Mouse (Mus musculus): Measurements from ENCODE around the gene Acsf3.
A peak's percentile ranks its signal among the peaks of the same experiment; 100 is the strongest.

Acsf3 gene

DNA sequence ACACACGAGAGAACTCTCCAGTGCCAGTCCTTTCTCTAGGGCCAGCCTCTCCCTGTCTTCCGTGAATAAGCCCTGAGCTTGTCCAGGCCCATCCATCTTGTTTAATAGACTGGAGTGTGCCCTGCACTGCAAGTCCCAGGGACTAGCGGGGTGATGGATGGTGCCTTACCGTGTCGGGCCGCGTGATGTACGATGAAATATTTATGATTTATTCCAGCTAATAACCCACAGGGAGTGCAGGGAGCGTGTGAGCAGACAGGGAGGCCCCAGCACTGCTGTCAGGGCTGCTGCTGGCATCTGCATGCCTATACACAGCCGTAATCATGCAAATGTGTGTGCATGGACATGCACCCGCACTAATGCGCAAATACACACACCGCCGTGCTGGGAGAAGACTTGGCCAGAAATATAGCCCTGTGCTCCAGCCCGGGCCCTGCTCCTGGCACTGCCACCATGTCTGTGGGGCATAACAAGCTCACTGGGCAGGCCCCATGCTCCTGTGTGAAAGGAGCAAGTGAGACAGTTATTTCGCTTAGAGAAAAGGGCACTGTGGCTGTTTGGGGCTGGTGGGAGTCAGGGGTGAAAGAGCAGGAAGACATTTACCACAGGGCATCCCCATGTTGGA lies 36.7 kb downstream of the Acsf3 start:
- DNase-seq = no peak

DNA sequence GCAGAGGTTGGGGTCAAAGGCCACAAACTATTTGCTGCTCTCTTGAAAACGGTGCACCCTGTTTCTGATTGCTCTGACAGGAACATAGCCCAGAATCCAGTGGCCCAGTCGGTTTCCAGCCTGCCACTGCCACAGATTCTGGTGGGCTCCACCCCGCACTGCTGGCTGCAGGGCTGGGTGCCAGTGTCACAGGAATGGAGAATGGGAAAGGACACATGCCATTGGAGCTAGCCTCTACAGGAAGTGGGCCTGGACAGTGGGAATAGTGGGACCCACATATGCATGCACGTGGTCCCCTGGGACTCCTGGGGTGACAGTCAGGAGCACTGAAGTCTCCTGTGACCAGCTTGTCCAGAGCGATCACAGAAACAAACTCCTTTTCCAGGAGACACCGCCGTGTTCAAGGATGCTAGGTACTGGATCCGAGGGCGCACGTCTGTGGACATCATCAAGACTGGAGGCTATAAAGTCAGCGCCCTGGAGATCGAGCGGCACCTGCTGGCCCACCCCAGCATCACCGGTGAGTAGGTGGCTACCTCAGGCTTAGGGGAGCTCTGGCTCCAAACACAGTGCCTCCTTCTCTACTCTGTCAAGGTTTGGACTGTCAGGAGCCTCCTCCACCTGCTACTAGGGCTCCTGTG lies 37.4 kb downstream of the Acsf3 start:
- no peak for DNase-seq

DNA sequence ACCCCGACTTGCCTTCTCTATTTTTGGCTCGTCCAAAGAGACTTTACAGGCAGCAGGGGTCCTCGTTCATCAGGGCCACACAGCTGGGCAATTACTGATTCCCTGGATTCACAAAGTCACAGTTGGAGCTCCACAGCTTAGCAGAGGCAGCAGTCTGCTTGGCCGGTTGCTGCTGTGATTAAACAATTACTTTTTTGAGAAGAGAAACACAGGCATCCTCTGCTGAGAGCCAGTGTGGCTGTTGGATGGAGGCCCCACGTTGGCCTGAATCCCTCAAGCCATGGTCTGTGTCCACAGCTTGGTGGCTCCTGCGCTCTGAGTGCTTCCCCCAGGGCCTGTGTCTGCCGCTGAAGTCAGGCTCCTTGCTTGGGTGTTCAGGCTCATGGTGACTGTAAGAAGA lies 39.3 kb downstream of the Acsf3 start:
- no peak for DNase-seq

DNA sequence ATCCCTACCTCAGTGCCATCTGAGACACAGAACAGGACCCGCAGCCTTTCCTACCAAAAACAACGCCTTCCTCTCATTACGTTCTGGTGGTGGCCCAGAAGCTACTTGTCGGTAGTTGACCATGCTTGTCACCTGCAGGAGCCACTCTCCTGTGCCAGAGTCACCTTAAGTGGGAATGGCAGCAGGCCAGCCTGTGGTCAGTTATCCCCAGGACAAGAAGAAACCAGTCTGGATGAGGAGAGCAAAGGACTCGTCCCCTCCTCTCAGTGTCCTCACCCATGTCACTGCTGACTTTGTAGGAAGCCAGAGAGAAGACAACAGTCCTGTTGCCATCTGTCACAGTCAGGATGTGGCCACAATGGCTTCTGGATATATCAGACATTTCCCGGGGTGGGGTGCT lies 41.7 kb downstream of the Acsf3 start:
- DNase-seq = no peak

DNA sequence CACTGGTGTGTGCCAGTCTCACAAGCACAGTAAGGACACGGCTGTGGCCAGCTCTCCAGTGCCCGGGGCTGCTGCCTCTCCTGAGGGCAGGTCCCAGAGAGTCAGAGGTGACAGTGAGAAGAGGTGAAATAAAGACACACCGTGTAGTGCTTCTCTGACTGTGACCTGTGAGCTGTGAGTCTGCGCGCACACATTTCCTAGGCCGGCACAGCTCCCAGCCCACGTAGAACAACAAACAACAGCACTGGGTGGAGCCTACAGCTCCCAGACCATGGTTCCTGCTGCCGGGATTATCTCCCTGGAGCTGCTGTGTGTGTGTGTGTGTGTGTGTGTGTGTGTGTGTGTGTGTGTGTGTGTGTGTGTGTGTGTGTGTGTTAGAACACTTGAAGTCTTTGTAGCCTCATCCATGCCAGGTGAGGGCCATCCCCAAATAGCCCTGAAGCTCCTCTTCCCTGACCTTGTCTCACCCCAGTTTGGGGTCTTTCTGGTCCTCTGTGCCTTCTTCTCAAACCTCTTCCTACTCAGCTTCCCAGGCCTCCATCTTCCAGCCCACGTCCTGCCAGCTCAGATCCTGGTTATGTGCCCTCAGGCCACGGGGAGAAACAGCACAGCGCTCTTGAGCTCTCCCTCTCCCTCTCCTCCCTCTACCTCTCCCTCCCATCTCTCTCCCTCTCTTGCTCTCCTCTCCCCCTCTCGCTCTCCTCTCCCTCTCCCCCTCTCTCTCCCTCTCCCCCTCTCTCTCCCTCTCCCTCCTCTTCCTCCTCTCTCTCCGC lies 42.6 kb downstream of the Acsf3 start:
- no peak for DNase-seq

DNA sequence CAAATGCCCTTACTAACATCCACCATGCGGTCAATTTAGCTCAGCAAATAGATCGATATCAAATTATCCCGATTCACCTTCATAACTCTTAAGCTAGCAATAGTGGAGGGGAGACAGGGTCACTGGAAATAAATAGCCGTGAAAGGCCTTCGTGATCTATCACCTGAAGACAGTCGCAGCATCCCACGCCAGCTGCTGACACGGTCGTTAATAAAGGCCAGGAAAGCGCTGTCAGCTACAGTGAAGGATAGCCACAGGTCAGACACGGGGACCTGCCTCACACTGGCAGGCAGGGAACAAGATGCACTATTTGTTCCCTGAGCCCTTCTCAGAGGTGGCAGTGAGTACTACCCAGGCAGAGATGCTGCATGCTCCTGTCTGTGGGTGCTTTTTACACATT lies 44.5 kb downstream of the Acsf3 start:
- DNase-seq = no peak

DNA sequence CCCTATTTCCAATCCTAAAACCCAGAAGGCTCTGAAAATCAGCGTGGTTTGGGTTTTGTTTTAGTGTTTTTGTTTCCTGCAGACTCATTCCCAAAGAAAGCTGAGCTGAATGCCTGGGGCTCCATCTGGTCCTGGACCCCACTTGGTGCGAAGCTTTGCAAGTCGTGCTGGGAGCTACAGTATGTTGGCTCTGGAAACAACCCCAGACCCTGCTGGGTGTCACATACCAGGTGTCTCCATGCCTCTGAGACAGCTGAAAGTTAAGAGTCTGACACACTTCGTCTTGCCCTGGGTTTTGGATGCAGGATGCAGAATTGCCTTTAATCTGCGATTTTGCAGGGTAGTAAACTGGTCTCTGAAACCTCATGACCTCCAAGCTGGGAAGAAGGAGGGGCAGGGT lies 49.3 kb downstream of the Acsf3 start:
- DNase-seq = no peak

DNA sequence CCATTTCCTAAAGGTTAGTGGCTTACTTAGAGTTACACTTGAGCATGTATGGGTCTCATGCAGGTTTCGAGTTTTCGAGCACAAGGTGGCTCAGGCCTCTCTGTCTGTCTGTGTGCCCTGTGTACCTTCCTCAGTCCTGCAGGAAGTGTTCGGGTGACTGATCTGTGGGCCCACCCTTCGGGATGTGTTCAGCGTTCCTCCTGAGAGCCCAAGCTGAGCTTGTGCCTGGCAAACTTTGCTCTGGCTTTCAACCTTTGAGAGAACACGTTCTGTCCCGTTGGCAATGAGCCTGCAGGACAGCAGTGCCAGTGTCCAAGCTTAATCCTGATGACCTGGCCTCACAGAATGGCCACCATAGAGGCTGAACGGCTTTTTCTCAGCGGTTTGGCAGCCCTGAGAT lies 49.7 kb downstream of the Acsf3 start:
- no peak for DNase-seq

DNA sequence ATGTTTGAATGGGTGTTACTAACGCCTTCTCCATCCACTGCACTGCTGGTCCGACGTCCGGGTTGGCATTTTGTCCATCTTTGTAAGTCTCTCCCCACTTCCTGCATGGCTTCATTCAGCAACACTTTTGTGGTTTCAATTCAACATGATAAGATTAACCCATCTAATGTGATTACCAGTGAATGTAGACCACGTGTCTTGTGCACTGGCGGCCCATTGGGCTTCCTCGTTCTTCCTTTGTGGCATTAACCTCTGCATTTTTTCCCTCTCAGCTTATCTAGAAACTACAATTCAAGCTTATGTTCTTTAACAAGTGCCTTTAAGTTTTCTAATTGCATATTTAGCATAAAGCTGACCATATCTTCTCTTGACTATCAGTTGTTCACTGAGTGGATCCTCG lies 50.1 kb downstream of the Acsf3 start:
- no peak for DNase-seq

DNA sequence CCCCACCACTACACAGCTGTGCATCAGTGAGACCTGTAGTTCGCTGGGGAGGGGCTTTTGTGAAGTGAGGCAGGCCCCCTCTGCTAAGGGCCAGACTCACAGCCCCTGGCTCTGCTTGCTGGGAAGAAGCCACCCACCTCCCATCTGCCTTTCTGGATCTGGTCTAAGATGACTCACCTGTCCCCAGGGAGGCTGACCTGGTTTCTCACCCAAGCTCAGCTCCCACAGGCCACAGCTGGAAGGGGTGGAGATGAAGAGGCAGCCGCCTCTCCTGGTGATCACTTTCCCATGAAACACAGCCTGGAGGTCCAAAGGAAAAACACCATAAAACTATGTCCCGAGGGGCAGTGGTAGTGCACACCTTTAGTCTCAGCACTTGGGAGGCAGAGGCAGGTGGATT lies 54.1 kb downstream of the Acsf3 start:
- no peak for DNase-seq

DNA sequence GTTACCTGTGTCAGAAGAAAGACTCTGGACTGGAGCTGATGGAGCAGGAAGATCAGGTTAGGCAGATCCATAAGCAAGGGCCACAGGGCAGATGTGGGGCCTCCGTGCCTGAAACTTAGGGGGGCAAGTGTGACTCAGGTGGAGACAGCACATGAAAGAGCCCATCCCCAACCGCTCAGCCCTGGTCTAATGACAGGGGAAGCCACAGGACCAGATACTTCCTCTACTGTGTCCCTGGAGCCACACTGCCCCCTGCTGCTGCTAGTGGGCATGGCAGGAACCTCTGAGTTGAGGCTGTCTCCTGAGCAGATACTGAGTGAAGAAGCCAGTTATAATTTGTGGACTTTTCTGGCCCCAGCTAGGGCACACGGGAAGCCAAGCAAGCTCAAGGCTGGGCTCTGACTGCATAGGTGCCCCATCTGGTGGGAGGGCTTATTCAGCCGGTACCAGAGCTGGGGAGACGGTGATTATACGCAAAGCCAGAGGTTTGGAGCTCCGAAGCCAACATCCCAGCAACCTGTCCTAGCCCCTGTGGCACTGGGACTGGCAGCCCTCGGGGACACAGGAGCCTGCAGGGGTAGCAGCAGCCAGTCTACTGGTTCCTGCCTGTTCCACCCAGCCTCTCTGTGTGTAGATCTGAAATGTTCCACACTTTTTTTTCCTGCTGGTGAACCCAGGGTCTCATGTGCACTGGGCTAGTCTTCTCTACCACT lies 55.2 kb downstream of the Acsf3 start:
- peak; percentile 86 for DNase-seq

DNA sequence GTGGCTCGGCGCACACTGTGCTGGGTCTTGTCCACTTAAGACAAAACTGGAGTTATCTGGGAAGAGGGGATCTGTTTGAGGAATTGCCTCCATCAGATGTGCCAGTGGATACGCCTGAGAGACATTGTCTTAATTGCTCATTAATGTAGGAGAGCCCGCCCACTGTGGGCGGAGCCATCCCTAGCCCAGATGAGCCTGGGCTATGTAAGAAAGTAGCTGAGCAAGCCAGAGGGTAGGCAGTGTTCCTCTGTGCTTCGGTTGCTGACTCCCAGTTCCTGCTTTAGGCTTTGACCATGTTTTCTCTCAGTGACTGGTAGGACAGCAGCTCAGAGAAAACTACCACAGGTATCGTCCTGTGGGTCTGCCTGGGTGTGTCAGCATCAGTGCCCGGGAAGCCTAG lies 59.1 kb downstream of the Acsf3 start:
- no peak for DNase-seq

DNA sequence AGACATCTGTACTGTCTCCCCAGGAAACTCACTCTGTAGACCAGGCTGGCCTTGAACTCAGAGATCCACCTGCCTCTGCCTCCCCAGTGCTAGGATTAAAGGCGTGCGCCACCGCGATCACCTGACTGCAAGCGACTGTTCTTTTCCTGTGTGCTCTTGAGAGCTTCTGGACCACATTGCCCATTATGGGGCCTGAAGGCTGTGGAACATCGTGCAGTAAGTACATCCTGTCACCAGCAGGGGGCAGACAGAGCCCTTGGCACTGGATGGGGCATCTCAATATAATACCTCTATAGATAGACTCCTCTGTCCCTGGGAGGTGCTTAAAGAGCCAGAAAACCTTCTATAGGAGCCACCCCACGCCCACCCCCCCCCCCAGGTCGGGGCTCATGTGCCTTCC lies 59.7 kb downstream of the Acsf3 start:
- peak; percentile 72 for DNase-seq

DNA sequence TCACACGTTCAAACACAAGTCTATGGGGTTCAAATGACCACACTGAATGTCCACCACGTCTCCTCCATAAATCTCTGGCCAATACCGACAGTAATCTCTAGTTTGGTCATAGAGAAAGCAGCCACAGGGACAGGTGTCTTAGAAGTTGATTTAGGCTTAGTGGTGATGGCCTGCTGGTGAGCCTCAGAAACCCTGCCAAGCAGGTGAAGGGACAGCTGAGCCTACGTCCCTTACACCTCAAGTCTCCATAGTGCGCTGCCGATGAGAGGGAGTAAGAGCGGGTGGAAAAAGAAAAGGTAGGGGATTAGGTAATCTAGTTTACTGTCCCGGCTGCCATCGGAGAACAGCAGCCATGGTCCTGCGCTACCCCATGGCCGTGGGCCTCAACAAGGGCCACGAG lies 60.9 kb downstream of the Acsf3 start:
- DNase-seq = no peak

DNA sequence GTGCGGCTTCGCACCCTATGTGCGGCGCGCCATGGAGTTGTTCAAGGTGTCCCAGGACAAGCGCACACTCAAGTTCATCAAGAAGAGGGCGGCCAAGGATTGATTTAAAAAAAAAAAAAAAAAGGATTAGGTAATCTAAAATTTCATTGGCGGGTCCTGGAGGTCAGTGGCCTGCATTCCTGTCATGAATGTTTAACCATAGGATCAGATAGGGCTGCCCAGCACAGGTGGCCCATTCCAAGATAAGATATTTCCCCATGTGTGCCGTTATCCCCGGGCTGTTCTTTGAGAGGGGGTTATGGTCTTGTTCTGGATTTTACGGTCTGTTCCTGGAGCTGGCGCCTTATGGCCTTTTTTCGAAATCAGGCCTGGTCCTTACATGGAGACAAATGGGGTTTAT lies 61.4 kb downstream of the Acsf3 start:
- DNase-seq = no peak

DNA sequence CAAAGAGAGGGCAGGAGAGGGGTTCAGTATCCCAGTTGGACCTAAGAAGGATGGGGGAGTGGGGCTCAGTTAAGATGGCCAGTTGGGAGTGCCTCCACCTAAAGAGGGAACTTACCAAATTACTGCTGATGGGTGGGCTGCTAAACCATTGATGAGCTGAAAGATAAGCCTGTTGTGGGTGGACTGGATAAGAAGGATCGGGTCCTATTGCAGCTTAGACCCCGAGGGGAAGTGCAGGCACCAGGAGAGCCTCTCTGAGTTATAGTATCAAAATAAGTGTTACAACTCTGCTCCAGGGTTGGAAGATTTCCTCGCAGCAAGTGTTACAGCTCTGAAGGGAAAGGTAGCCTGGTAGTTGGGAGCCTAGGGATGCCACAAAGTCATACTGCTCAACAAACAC lies 68.9 kb downstream of the Acsf3 start:
- no peak for DNase-seq

DNA sequence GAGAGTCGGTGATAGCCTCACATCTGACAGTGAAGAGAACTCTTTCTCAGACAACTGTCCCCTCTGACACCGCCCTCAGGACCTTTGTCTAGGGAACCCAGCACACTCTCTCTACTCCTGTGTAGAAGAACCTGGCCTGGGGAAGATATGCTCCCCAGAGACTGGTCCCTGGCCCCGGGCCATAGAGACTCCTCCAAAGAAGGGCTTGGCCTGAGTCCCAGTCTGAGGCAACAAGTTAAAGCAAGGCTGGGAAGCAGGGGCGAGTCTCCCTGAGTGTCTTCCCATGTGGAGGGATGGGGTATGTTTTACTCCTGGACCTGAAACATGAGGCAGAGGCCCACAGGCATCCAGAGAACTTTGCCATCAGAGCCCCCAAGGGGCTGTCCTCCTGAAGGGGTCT lies 70.4 kb downstream of the Acsf3 start:
- DNase-seq = no peak

DNA sequence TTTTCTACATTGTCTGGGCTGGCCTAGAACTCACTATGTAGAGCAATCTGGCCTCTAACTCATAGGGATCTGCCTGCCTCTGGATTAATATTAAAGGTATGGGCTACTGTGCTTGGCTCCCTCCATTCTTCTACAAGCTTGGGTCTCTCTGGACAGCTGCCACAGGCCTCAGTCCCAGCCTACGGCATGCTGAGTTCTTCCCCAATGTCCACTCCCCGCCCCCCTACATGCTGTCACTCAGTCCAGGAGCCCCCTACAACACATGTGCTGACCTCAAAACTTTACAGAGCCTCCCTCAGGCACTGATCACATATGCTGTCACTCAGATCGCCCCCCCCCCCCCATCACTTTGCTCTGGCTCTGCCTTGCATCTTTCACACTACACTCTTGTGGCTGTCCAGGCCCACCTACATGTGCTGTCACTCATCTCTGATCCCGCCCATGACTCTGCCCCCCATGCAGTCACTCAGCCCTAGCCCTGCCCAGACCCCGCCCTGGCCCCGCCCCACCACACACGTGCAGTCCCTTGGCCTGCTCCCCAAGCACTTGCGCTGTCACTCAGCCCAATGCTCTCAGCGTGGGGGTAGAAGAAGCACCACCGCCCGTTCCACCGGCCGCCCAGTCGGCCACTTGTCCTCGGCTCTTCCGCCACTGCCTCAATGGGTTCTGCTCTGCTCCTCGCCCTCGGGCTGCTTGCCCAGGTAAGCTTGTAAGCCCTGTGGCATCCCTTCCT lies 72.7 kb downstream of the Acsf3 start, which contains the start of gene Cdh15:
Cdh15 (plus strand) TSS at position 138 of the 733 bp plus-strand sequence.
- peak; percentile 17 for DNase-seq

DNA sequence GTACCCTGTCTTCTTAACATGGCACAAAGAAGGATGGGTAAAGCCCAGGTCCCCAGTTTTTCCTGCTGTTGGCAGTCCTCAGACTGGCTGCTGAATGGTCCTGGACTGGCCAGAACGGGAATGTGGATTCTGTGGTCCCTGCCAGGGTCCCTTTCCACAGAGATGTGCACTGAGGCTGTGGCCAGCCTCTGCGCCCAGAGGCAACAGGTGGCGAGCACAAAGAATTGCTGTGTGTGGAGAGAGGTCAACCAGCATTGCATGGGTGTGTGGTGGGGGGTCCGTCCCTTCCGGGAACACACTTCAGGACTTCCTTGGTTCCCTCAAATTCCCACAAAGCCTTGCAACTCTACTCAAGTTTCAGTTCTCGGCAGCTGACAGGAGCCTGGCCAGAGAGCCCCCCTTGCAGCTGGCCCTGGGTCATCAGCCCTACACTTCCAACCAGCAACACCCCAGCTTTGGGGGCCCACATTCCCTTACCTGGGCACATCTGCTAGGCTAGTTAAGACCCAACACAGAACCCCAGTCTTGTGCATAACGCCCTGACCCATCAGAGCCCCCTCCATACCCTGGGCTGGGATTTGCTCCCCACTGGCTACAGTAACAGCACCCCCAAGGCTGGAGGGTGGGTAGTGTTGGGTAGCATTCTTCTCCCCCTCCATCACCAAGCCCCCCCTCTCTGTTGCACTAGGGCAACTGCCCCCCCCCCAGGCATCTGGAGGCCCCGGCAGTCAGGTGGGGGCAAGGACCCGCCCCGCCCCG lies 74.0 kb downstream of the Acsf3 start:
- DNase-seq = no peak

DNA sequence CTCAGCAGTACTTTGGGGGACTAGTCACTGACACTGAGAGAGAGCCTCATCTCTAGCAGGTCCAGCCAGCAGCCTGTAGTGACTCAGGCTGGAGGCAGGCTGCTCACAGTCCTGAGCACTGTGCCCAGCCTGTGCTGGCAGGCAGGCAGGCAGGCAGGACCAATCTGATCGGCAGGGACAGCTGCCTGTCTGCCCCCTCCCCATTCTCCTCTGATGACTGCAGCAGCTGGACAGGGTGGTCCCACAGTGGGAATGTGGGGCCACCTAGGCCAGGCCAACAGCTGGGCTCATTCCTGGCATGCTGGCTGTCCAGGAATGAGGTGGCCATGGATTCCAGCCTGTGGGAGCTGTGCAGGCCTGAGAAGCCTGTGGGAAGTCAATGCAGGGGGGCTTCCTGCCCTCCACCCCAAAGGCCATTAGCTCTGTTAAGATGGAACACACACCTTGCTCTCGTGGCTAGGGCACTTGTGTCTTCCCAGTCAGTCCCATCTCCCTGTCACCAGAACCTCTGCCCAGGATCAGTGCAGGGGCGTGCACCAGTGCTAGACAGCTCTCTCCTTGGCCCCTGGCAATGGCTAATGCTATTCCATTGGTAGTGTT lies 75.5 kb downstream of the Acsf3 start:
- DNase-seq = no peak

DNA sequence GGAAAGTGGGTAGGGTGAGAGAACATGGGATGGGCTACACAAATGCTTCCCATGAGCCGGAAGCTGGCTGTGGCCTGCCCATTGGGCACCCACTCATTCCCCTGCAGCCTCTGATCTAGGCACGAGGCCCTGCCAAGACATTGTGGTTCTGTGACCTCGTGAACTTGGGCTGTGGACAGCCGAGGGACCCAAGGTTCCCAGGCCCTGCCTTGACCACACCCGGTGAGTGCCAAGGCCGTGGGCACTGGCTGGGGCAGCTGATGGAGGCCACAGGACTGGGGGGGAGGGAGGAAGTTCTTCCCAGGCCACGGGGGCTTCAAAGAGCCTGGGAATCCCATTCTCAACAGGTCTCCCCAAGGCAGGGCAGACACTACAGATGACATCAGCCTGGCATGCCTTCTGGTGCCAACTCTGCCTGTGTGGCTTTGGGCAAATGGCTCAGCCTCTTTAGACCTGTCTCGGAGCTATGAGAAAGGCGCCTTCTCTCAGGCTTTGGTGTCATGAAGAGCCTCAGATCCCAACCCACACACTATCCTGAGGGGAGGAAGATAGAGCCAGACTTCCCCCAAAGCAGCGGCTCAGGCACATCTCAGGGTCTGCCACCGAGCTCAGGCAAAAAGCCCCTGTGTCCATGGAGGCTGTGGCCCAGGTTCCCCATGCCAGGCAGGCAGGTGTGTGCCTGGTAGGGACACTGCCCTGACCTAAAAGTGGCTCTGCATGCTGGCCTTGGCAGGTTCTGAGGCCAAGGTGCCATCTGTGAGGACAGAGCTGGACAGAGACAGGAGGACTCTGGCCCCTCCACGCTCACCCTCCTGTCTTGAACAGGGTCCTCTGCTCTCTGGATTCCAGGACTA lies 76.6 kb downstream of the Acsf3 start:
- DNase-seq = no peak

All from right cerebral cortex, adult 18-20 months (tissue).